Mouse (Mus musculus) C2C12 (cell line): Measurements from ENCODE around the gene Ddah1. TPM values are rescaled to one million over a fixed set of nuclear protein-coding genes. Genes with fewer than 3 reads are reported as not detected.

Experiments
- H3K27me3 ChIP-seq: one replicate; pipeline ENCODE4 v1.6.1; 2011; ENCODE audit not compliant: control insufficient read depth, insufficient read depth, insufficient read length
- H3K36me3 ChIP-seq: one replicate; pipeline ENCODE4 v1.6.1; 2011; ENCODE audit not compliant: control insufficient read depth, insufficient read depth
- H3K4me3 ChIP-seq: one replicate; pipeline ENCODE4 v1.5.1; 2011; ENCODE audit warnings: mild to moderate bottlenecking, control low read depth; ENCODE audit not compliant: poor library complexity, insufficient read depth, severe bottlenecking
- H3K79me2 ChIP-seq: one replicate; pipeline ENCODE4 v1.6.1; 2011; ENCODE audit not compliant: control insufficient read depth, insufficient read depth
- H3K79me3 ChIP-seq: one replicate; pipeline ENCODE4 v1.6.1; 2011; ENCODE audit warnings: low read depth, control low read depth
- H3ac ChIP-seq: one replicate; pipeline ENCODE3; 2011; ENCODE audit warnings: low read depth; ENCODE audit not compliant: control insufficient read depth, insufficient read length
- CEBPB ChIP-seq: IDR thresholded peaks from one replicate; pipeline ENCODE4 v1.6.1; 2011; ENCODE audit warnings: low read depth, mild to moderate bottlenecking, control low read depth, moderate library complexity
- CTCF ChIP-seq: IDR thresholded peaks from one replicate; pipeline ENCODE4 v1.5.1; 2011; ENCODE audit not compliant: control insufficient read depth, insufficient read depth, insufficient read length
- MAX ChIP-seq: IDR thresholded peaks from one replicate; pipeline ENCODE4 v1.6.1; 2011; ENCODE audit warnings: mild to moderate bottlenecking, control low read depth
- MYOD1 ChIP-seq: IDR thresholded peaks from one replicate; pipeline ENCODE4 v1.6.1; 2011; ENCODE audit warnings: low read depth; ENCODE audit not compliant: control insufficient read depth, insufficient read length
- polyA plus RNA-seq: library from polyadenylated mRNA; unstranded; fragments of >200 nt; fragmentation: generic; extraction: Trizol; gene quantifications from one replicate; pipeline ENCODE4 v1.2.1, GENCODE M21; 2012; ENCODE audit warnings: missing spikeins

The Ddah1 gene
- polyA plus RNA-seq, 1 experiment: 15.8 TPM

DNA sequence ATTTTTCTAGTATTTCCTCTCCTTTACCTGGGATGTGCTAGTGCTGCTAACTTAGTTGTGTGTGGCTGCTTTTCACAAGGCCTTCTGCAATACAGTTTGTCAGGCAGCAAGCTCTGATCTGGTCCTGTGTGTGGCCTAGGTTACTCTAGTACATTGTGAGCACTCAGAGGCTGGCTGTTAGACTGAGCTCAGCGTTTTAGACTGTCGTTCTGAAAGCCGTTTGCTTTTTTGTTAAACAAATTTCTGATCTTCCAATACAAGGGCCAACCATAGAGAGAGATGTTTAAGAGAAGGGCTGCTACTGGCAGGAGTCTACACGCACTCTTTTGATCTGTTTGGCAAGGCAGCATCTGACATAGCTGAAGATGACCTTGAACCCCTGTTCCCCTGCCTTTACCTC is 181.5 kb downstream of the Ddah1 start:
- Histone ChIP-seq H3ac (no peak overlapping the region), H3K4me3 (no peak overlapping the region), H3K36me3 (peaks cover 53% of the 10 kb centered on the region), H3K27me3 (no peaks in the 10 kb centered on the region), H3K79me2 (peaks cover 56% of the 10 kb centered on the region), H3K79me3 (peaks cover 36% of the 10 kb centered on the region)
- TF ChIP-seq CEBPB (no peak), MYOD1 (no peak)

DNA sequence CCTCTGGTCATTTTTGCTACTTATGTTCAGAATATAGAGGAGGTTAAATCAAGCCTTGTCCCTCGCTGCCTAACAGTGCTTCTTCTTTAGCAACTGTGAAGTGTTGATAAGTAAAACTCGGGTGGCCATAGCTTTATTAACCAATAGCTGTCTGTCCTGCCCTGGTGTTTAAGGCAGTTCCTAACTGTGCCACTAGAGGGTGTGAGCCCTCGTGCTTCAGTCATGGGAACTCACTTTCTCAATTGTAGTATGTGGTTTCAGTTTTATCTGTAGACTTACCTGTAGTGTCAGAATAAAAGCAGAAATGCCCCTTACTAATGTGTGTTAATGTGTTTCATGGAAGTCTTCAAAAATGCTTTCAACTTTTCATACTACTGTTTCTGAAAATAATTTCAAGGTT is 183.5 kb downstream of the Ddah1 start:
- no peaks in the 10 kb centered on the region for H3K27me3 ChIP-seq
- peak; percentile 61 for TF ChIP-seq CTCF
- TF ChIP-seq CEBPB: no peak
- TF ChIP-seq MAX: peak; percentile 48
- H3K79me2 ChIP-seq: peaks cover 56% of the 10 kb centered on the region
- peaks cover 36% of the 10 kb centered on the region for H3K79me3 ChIP-seq
- H3K36me3 ChIP-seq: peaks cover 54% of the 10 kb centered on the region
- no peak overlapping the region for H3K4me3 ChIP-seq
- no peak overlapping the region for H3ac ChIP-seq

Other genes with a start within 250 kb of the Ddah1 start
- 26.9 TPM for gene Znhit6, start 182.5 kb upstream of the Ddah1 start, polyA plus RNA-seq
- gene Ccn1, start 108.7 kb upstream of the Ddah1 start, polyA plus RNA-seq: 280 TPM
- gene Bcl10, start 164.1 kb downstream of the Ddah1 start, polyA plus RNA-seq: 28.8 TPM
- gene 2410004B18Rik, start 179.3 kb downstream of the Ddah1 start, polyA plus RNA-seq: 22.9 TPM
- 2.6 TPM for gene Syde2, start 229.2 kb downstream of the Ddah1 start, polyA plus RNA-seq